Mouse (Mus musculus): ENCODE measurements around the gene Plcb4. TPM values are rescaled to one million over a fixed set of nuclear protein-coding genes. Genes with fewer than 3 reads are reported as not detected.

The Plcb4 gene
- total RNA-seq, 2 experiments from 2014 or later: 25.7 to 34.5 TPM

DNA sequence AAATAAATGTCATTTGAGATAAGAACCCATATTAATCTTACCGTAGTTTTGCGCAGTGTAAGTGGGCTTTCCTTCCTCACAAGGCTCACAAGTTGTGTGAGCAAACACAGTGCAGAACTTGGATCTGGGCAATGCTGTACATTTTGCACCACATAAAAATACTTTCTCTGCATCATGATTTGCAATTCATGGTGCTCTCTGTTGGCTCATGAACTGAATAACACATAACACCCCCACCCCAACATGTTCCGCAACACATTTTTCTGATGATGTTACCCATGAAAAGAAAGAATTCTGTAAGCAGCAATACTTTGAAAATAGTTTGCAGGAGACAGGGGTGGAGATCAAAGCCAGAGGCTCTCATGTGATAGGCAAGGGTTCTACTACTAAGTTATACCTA, 174.9 kb downstream of the Plcb4 start:
- no peak for DNase-seq

DNA sequence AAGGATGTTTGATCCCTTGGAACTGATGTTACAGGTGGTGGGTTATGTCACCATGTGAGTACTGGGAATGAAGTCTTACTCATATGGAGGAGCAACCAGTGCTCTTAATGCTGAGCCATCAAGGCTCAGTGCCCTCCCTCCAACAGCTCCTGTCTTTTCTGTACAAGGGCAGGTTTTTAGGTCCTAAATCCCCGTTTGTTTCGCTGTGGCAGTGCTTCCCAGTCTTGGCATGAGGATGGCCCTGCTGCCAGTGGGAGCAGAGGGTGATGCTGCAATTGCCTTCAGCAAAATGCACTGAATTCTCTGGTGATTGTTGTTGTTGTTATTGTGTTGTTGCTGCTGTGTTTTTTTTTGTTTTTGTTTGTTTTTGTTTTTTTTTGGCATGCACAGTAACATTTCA, 175.6 kb downstream of the Plcb4 start:
- intact Hi-C loops (cut with DNase I; ENCODE audit: low total_unique reads): no loop called here
- no peak for DNase-seq

More for the DNA sequence above, 174.9 kb downstream of the Plcb4 start:
- intact Hi-C loops (cut with DNase I; ENCODE audit: low total_unique reads): no loop called here

GRCm38 (mm10) chr2:135835911-135836310, 177.1 kb downstream of the Plcb4 start:
- intact Hi-C loops (cut with DNase I; ENCODE audit: low total_unique reads): no loop called here
- DNase-seq: no peak

DNA sequence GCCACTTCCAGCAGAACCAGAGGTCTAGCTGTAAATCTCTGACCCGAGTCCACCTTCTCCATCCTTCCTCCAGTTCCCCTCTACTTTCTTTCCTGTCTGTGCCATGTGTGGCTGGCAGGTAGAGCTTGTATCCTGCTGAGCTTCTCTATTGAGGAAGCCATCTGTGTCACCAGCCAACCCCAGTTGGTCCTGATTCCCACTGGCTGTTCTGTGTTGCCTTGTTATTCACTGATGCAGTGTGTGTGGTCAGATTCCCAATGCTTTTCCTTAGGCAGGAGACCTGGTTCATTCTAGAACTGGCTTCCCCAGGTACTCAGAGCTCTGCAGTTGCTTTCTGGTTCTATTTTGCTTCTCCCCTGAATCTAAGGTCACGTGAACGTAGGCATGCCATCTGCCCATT, 177.6 kb downstream of the Plcb4 start:
- no peak for DNase-seq
- intact Hi-C loops (cut with DNase I; ENCODE audit: low total_unique reads): no loop called here

GRCm38 (mm10) chr2:135837730-135838129, 178.9 kb downstream of the Plcb4 start:
- intact Hi-C loops (cut with DNase I; ENCODE audit: low total_unique reads): no loop called here
- DNase-seq: no peak

GRCm38 (mm10) chr2:135838135-135838534, 179.3 kb downstream of the Plcb4 start:
- intact Hi-C loops (cut with DNase I; ENCODE audit: low total_unique reads): no loop called here
- DNase-seq: no peak

DNA sequence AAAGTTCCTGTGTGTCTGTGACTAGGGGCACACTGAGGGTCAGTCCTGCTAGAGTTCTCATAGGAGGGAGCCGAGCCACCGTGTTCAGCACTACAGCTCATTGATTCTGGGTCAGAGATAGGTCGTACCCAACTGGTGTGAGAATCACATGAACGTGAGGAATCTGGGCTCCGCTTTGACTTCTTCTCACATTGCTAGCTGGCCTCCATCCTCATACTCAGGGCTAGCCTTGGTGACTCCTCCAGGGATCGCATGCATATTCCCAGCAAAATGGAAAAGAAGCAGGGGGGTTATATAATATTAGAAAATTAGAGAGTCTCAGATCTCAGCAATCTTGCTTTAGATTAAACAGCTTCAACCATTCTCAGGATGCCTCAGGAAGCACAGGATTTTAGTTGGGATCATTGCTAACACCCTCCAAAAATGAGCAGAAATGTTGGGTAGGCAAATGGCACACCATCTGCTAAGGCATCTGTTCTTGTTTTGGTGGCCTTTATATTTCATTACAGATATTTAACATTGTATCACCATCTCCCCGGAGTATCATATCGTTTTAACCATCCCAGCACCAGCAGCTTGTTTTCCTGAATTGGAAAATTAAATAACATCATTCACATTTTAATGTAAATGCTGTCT, 180.0 kb downstream of the Plcb4 start:
- intact Hi-C loops (cut with DNase I; ENCODE audit: low total_unique reads): no loop called here

DNA sequence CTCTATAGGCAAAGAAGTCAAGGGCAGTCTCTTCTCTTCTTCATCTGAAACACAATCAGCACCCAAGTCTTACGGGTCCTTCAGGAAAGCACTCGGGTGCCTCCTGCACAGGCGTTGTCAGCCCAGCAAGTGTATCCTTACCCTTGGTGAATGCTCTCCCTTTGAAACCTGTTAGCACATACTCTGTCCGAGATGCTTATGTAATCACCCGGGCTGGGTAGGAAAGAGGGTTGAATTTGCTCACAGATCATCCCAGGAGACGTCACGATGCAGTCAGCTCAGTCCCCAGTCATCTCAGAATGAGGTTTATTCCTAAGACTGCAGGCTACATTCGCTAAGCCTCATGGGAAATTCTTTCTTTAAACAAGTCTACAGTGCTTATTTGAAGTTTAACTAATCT, 184.9 kb downstream of the Plcb4 start:
- intact Hi-C loops (cut with DNase I; ENCODE audit: low total_unique reads): no loop called here
- no peak for DNase-seq

More for the DNA sequence above, 180.0 kb downstream of the Plcb4 start:
- DNase-seq: no peak

DNA sequence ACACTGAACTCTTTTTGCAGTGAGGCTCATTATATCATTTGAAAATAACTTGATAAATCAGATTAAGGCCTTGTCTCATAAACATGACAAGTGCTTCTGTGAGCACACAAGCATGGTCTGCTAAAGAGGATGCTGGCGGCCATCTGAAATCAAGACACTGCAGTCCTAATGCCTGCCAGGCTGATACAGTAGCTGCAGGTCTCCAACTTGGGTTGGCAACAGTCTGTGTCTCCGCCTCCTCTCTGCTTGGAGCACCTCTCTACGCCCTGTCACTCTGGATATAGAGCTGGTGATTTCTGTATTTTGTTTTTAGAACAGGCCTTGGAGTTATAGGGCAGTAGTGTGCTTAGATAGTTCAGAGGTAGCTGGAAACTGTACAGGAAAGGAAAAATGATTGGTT, 188.1 kb downstream of the Plcb4 start:
- no peak for DNase-seq
- intact Hi-C loops (cut with DNase I; ENCODE audit: low total_unique reads): no loop called here

DNA sequence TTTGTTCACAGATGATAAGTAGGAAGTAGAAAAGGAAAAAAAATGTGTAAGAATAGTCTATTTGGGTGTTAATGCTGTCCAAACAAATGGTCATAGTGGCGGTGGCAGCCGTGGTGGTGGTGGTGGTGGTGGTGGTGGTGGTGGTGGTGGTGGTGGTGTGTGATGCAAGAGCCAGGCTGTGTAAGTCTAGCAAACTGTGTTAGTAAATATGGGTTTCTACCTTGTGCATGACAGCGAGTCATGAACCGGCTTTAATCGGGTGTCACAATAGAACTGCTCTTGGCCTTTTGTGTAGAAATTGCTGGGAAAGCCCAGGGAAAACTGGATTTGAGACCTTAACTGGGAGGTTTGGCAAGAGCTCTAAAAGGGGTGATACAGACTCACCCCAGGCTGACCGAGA, 188.9 kb downstream of the Plcb4 start:
- no peak for DNase-seq
- intact Hi-C loops (cut with DNase I; ENCODE audit: low total_unique reads): no loop called here

DNA sequence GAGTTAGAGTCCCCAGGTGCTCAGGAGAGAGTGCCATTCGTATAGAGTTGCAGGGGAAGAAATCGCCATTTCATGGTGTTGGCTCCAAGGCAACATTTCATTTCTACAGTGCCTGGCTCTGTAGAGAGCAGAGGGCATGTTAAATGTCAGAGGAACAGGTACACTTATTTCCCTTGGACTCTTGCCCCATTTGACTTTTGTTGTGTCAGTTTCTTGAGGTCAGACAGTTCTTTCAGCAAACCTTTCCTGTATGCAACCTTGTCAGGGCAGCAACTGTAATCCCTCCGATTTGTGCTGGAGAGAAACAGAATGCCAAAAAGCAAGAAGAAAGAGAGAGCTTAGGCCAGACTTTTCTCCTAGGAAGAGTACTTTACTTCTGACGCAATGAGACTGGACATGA, 189.4 kb downstream of the Plcb4 start:
- DNase-seq: no peak
- intact Hi-C loops (cut with DNase I; ENCODE audit: low total_unique reads): no loop called here

- intact Hi-C loops (cut with DNase I; ENCODE audit: low total_unique reads): no loop called here
- no peak for DNase-seq
Measured at GRCm38 (mm10) chr2:135851964-135852363, 193.2 kb downstream of the Plcb4 start.

GRCm38 (mm10) chr2:135853085-135853484, 194.3 kb downstream of the Plcb4 start:
- no peak for DNase-seq
- intact Hi-C loops (cut with DNase I; ENCODE audit: low total_unique reads): no loop called here

GRCm38 (mm10) chr2:135854059-135854458, 195.2 kb downstream of the Plcb4 start:
- intact Hi-C loops (cut with DNase I; ENCODE audit: low total_unique reads): no loop called here
- no peak for DNase-seq

DNA sequence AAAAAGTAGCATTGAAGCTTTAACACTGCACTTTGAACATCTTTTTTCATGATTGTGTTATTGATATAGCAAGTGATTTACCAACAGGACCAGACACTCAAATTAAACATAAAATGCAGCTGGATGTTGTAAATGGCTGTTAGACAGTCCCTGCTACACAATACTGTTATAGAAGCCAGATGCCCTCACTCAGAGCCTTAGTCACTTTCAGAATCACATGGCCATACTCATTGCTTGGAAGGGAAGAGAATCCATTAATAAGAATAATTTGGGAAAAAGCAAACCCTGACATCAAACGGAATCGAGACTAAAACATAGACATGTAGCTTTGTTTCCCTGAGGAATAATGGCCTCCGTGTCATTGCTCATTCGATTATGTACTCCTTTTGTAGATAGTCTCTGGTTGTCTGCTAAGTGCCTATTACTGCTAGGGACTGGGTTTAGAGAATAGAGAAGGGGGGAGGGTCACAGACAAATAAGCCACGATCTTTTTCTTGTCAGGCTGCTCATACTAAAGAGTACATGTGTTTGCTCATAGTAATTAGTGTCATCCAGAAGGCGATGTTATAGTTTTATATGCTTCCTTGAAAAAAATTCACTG, 197.2 kb downstream of the Plcb4 start:
- DNase-seq: no peak
- intact Hi-C loops (cut with DNase I; ENCODE audit: low total_unique reads): no loop called here

DNA sequence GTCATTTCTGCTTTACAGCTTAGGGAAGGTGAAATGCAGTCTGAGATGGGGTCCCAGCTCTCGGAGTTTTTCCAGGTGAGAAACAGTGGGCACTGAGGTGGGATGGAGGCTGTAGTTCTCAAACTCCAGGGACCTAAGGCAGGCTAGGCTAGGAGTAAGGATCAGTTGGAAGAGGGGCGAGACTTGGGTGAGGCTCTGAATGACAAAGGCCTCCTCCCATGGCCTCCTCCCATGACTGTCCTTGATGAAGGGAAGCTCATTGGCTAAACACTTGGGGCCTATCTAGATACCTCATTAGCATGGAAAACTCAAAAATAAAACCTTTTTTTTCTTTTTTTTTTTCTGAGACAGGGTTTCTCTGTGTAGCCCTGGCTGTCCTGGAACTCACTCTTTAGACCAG, 198.0 kb downstream of the Plcb4 start:
- DNase-seq: no peak
- intact Hi-C loops (cut with DNase I; ENCODE audit: low total_unique reads): no loop called here

- intact Hi-C loops (cut with DNase I; ENCODE audit: low total_unique reads): no loop called here
- DNase-seq: no peak
Measured at GRCm38 (mm10) chr2:135861531-135862488, 203.0 kb downstream of the Plcb4 start.

- intact Hi-C loops (cut with DNase I; ENCODE audit: low total_unique reads): no loop called here
Measured at GRCm38 (mm10) chr2:135862489-135863390, 203.9 kb downstream of the Plcb4 start.

GRCm38 (mm10) chr2:135863391-135864076, 204.7 kb downstream of the Plcb4 start:
- intact Hi-C loops (cut with DNase I; ENCODE audit: low total_unique reads): no loop called here
- DNase-seq: no peak

More at GRCm38 (mm10) chr2:135862489-135863390, 203.9 kb downstream of the Plcb4 start:
- no peak for DNase-seq

All from gastrocnemius, postnatal 14 days (tissue).